Mouse (Mus musculus) left cerebral cortex, postnatal 36 days (tissue): ENCODE measurements around the gene Plcl2. TPM values are rescaled to one million over a fixed set of nuclear protein-coding genes. Genes with fewer than 3 reads are reported as not detected.
A peak's percentile ranks its signal among the peaks of the same experiment; 100 is the strongest.

Experiments
- DNase-seq, 2 experiments: peaks; one replicate each; pipeline ENCODE4 v3.0.0; 2021 to 2022; ENCODE audit warnings: low spot score in 2 of 2, mixed read lengths in 1 of 2
- intact Hi-C: fragments of 180-260 bp; cut with DNase I; formaldehyde crosslinking; loops from one replicate; pipeline ENCODE4 v1.15.1; 2025
- total RNA-seq, 2 experiments: library from RNA; stranded (reverse); gene quantifications; 2 replicates each; pipeline ENCODE4 v1.2.3; 2021

Plcl2 gene
- total RNA-seq: 10 to 100 TPM; 84.0 to 89.2 TPM

DNA sequence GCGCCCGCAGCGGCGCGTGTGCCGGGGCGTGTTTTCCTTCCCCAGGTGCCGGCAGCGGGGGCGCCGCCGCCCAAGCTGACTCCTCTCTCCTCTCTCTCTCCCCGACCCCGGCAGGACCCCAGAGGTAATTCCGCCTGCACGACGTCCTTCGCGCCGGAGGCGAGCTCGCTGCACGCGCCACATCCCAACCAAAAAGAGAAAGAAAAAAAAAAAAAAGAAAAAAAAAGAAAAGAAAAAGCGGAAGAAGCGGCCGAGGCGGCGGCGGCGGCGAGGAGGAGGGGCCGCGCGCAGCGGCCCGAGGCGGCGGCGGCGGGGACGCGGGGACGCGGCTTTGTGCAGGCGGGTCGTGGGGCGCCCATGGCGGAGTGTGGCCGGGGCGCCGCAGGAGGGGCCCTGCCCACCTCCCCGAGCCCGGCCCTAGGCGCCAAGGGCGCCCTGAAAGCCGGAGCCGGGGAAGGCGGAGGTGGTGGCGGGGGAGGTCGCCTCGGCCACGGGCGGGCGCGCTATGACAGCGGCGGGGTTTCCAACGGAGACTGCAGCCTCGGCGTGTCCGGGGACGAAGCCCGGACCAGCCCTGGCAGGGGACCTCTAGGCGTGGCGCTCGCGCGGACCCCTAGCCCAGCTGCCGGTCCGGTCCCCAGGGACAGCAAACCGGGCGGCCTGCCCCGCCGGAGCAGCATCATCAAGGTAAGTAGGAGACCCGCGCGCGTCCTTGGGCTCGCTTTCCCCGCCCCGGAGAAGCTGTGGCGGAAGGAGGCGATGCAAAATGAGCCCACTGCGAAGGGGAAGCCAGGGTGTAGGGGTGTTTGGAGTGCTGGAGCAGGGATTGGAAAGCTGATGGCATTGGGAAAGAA, at the start of gene Plcl2:
Gene Plcl2, plus strand, starts transcription at position 153 of the 854 bp plus-strand sequence.
- intact Hi-C loops: loop anchor here (2.0 to 5.0 kb wide), 5 partner anchors 37 to 288 kb away; partner anchors contain the start of gene Dazl
- DNase-seq: peak; percentile 64 to 78

DNA sequence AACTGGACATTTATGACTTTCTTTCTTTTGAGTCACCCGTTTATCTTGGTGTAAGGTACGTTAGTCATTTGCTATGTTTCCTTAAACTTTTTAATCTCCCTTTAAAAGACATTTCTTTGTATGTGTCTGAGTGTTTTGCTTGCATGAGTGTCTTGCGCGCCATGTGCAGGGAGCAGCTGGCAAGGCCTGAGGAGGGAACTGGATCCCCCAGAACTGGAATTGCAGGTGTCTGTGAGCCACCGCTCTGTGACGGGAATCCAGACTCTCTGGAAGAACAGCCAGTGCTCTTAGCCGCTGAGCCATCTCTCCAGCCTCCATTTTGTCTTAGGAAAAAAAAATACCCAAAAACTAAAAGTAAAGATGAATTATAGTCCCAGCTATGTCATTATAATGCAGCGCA, 48.9 kb upstream of the Plcl2 start:
- no peak for DNase-seq
- intact Hi-C loops: no loop called here

GRCm38 (mm10) chr17:50467438-50467837, 41.8 kb upstream of the Plcl2 start:
- intact Hi-C loops: no loop called here
- DNase-seq: no peak

DNA sequence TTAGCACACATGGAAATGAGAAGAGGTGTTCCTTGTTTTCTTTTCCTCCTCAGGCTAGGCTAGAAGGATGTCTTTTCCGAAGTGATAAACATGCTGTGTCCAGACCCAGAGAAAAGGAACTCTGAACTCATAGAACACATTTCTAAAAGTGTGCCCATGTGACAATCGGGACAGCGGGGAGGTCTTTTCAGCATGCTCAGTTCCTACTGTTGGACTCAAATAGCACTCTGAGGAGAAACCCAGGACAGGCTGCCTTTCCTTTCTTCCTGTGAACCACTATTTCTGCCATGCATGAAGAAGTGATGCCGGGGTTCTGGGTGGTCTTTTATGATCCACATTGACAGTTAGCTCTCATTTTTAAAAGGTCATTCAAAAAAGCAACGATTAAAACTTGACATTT, 40.1 kb upstream of the Plcl2 start:
- DNase-seq: no peak
- intact Hi-C loops: no loop called here

- peak in 1 of 2 experiments; percentile 38 for DNase-seq
- intact Hi-C loops: loop anchor here (5.0 kb wide), 1 partner anchor 38 kb away; the partner anchor contains the start of gene Plcl2
Observed at GRCm38 (mm10) chr17:50469543-50470431, 39.4 kb upstream of the Plcl2 start.

DNA sequence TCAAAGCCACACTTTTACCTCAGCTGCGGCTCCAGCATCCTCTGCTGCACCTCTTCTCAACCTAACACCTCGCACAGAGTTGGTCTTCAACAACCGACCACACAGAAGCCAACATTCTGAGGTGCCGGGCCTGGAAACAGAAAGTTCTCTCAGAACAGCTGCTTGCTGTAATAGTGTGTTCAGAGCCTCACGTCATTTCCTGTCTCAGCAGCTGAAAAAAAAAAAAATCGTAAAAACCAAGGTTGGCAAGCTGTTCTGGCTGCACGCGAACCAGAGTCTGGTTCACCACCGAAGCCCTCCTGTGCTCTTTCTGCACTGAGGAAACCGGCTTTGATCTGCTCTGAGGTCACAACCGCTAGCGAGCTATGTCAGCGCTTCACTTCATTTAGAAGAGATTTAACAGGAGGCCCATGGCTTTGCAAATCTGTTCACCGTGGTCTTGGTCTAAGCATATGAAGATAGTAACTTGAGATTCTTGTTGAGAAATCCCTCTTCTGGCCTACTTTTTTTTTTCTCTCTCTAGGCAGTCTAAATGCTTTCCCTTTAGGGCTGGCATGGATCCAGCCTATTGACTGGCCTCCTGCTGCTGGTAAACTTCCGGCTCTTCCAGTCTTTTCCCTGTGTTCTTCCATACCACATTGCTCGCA, 38.6 kb upstream of the Plcl2 start:
- peak; percentile 45 to 47 for DNase-seq
- intact Hi-C loops: loop anchor here (5.0 kb wide), 1 partner anchor 37 kb away; the partner anchor contains the start of gene Plcl2

GRCm38 (mm10) chr17:50471230-50471629, 38.0 kb upstream of the Plcl2 start:
- DNase-seq: no peak
- intact Hi-C loops: loop anchor here (5.0 kb wide), 1 partner anchor 36 kb away; the partner anchor contains the start of gene Plcl2

- intact Hi-C loops: no loop called here
- DNase-seq: no peak
Observed at GRCm38 (mm10) chr17:50477277-50477676, 31.9 kb upstream of the Plcl2 start.

- no peak for DNase-seq
- intact Hi-C loops: no loop called here
Observed at GRCm38 (mm10) chr17:50480867-50481266, 28.3 kb upstream of the Plcl2 start.

GRCm38 (mm10) chr17:50483700-50484099, 25.5 kb upstream of the Plcl2 start:
- intact Hi-C loops: no loop called here
- DNase-seq: no peak

DNA sequence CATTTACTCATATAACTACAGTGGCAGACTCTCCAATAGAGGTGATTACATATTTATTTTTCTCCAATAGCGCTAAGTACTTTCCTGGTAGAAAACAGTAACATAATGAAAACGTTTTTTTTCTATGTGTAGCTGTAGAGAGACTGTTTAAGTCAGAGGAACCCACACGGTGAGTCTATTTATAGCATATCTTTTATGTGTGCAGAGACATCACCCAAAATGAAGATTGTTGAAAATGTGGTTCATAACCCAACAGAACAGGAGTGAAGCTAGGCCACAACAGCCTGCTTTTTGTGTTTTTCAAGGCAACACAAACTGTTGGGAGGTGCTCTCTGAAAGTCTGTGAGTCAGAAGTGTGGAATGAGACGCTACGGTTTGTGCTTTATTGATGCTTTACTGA, 24.2 kb upstream of the Plcl2 start:
- intact Hi-C loops: no loop called here
- no peak for DNase-seq

DNA sequence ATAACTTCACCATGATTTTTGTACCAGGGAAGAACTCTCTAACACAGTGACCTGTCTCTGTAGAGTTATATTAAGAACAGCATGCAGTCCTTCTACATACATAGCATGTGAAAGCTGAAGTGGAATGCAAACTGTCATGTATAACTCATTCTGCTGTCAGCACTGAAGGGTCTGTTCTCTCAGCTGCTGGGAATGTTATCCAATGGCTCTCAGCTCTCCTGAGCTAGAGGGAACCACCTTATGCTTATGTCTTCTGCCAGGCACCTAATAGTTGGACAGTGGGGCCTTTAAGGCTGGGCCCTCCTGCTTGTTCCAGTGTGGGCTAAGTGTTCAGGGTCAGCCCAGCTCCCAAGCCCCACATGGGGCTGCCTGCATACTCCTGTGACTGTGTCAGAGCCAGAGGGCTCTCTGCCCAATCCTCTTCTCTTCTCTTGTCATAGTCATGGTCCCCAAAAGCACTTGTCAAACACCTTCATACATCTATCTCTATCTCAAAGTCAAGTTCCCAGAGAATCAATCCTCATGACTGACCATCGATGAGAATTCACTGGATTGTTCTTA, 22.1 kb upstream of the Plcl2 start:
- intact Hi-C loops: no loop called here
- no peak for DNase-seq

GRCm38 (mm10) chr17:50487670-50488069, 21.5 kb upstream of the Plcl2 start:
- intact Hi-C loops: no loop called here
- DNase-seq: no peak

- intact Hi-C loops: no loop called here
- DNase-seq: no peak
Observed at GRCm38 (mm10) chr17:50488406-50488805, 20.8 kb upstream of the Plcl2 start.

DNA sequence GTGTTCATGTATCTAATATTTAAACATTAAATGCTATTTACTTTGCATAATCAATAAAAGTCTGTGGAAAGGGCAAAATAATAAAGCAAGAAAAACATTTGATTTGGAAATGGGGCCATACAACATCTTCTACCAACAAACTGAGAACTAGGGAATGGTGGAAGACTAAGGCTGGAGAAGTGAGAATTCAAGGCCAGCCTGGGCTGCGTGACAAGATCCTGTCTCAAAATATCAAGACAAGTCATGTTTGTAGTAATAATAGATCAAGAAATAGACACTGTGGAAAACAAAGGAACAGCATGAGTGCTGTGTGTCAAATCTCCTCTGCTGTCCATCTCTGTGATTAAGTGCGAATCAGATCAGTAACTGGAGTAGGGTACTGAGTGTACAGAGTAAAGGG, 20.3 kb upstream of the Plcl2 start:
- DNase-seq: no peak

DNA sequence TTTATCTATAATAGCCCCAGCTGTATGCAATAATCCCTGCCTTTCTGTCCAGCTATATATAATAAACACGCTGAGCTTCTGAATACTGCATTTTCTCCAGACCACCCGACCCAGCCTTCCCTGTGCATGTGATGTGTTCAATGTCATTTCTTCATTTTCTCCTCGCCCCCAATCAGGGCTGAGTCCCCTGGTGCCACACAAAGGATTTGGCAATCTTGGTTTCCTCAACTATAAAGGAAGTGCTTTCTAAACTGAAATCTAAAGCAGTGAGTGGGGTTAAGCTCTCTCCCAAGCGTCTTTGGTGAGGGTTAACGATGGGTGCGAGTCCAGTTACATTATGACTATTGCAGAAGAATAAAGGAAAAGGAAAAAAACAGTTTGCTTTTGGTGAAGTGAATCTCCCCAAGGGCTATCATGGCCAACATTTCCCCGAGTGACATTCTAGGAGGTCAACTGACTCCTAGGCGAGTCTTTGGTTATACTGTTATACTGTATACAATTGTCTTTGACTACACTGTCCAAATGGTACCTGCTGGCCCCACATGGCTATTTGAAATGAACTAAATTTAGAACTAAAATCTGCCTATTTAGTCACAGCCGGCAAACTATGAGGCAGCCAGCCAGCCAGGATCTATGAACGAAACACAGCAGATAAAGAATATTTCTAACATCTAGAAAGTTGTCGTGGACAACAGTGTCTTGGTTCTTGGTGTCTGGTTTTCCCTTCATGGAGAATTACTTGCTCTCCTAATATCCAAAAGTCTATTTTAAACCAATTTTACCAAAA, 18.4 kb upstream of the Plcl2 start:
- intact Hi-C loops: no loop called here
- DNase-seq: no peak

More for the DNA sequence above, 20.3 kb upstream of the Plcl2 start:
- intact Hi-C loops: no loop called here

DNA sequence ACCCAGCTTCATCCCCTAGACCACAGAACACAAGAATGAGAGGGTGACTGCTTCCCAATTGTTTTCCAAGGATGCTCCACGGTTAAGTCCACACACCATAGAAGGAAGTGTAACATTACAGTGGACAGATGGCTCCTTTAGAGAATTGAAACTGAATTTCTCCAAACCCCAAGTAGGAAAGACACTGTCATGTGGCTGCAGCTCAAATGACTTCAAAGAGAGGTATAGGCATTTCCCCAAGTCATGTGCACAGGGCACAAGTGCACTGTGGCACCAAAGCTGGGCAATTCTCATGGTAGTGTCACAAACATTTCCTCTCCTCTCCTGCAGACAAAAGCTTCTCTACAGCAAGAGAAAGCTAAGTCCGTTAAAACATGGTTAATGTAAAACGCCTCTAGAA, 17.7 kb upstream of the Plcl2 start:
- DNase-seq: no peak
- intact Hi-C loops: no loop called here

- intact Hi-C loops: no loop called here
- DNase-seq: no peak
Observed at GRCm38 (mm10) chr17:50495216-50495889, 13.8 kb upstream of the Plcl2 start.
